Mouse (Mus musculus): ENCODE data around the gene Snap91. TPM values are rescaled to one million over a fixed set of nuclear protein-coding genes. Genes with fewer than 3 reads are reported as not detected.

Snap91 gene
- 20.6 and 21.3 TPM in 2 replicates for polyA plus RNA-seq (2015; fragmentation: Nextera tagmentation; extraction: Ambion mirVana)

DNA sequence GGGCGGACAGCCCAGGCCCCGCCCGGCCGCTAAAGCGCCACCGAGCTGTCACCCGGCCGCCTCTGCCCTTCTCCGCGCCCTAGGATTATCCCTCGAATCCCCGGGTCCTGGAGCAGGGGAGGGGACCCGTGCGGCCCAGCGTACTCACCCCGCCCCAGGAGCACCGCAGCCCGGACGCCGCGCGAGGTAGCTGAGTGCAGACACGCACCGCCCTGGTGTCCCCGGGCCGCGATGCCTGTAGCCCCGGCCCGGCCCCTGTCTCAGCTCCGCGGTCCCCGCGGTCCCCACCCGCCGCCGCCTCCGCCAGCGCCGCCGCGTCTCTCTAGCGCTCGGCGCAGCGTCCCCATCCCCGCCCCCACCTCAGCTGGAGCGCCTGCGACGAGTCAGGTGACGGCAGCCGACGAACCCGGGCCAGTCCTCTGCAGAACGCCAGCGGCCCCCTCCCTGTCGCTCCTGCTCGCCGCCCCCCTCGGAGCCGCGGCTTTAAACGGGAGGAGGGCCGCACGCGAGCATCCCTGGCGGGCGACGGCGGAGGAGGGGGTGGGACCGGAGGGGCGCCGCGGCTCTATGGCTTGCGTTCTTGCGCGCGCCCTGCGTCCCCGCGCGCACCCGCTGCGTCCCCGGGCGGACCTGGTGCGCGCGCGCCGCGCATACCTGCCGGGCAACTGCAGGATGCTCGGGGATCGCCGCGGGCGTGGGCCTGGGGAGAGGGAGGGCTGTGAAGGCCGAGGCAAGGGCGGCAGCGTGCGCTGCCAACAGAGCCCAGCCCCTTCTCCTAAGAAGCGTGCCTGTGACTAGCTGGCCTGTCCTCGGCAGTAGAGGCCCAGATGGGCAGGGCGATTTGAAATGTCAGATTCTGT, at the start of gene Snap91:
Gene Snap91, minus strand, starts transcription at position 542 of the 860 bp plus-strand sequence.
- H3K4me2 ChIP-seq: peak within 1 kb of the TSS; percentile 99
- peak; percentile 89 for ATAC-seq (replicated peaks; ENCODE audit: low FRiP score)
- H3K27me3 ChIP-seq: peaks cover 43% of the 10 kb centered on the region
- under 1% methylated on average over 95 of the region's 104 CpGs for WGBS
- peak within 1 kb of the TSS; percentile 82 for H3K4me3 ChIP-seq (replicated peaks)
- 0 out of 2 replicates have a peak, but pooled peaks cover 2% of the 10 kb centered on the region for H3K9me3 ChIP-seq (replicated peaks)
- H3K9ac ChIP-seq: peak within 1 kb of the TSS; percentile 55
- no peaks in the 10 kb centered on the region for H3K36me3 ChIP-seq
- H3K4me1 ChIP-seq: peaks cover 22% of the 10 kb centered on the region
- H3K27ac ChIP-seq: peak within 1 kb of the TSS; percentile 48; the same call in 1 of the 2 replicates

DNA sequence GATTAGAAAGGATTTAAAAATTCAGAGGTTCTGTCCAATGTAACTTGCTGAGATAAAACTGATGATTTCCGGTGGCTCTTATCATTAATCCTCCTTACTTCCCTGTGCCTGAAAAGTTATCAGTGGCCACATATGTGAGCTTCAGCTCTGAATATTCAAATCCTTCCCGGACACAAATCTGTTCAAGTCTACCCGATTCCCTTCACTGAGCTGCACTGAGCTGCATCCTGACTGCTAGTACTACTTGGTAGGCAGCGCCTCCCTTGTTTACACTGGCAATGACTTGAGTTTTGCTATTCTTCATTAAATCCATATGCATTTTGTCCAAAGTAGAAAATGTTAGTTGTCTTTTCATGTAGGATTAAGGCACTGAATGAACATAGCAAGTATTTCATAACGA, 46.1 kb upstream of the Snap91 start:
- Histone ChIP-seq H3K36me3 (no peaks in the 10 kb centered on the region), H3K27me3 (no peaks in the 10 kb centered on the region), H3K4me1 (peaks cover 4% of the 10 kb centered on the region; the same call in 1 of the 2 replicates), H3K4me2 (no peak overlapping the region), H3K27ac (no peak overlapping the region), H3K4me3 (replicated peaks) (no peak overlapping the region), H3K9ac (no peak overlapping the region), H3K9me3 (replicated peaks) (no peaks in the 10 kb centered on the region)
- ATAC-seq (replicated peaks; ENCODE audit: low FRiP score): no peak
- 64% methylated on average over 5 of the region's 5 CpGs for WGBS

DNA sequence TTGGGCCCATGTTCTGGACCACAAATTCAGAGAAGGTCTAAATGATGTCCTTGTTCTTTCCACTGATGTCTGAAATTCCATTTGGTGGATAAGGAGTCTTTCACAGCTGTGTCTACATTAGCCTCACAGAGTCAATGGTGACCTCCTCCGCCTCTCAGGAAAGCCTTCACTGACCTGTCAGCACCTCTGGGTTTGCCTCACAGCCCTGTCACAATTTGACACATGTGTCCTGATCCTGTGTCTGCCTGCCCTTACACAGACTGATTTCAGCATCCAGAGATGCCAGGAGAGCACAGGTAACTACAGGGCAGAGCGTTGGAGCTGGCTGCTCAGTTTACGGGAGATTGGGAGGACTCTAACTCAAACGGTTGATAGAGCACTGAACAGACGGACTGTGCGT, 45.2 kb upstream of the Snap91 start:
- 61% methylated on average over 6 of the region's 6 CpGs for WGBS

DNA sequence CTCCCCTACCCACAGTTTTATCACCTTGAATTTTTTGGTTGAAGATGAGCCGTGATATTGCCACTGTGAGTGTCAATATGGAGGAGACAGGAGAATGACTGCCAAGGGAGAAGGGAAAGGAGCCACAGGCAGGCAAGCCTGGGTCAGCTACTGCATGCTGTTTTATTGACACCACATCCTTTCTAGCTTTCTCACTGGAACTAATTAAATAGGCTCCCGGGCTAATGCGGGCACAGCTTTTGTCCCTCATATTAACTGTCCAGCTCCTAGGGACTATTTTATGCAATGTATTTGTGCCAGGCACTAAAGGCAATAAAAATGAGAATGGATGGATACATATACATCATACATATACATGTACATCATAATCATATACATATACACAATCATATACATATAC, 42.0 kb upstream of the Snap91 start:
- Histone ChIP-seq H3K4me1 (no peaks in the 10 kb centered on the region), H3K36me3 (no peaks in the 10 kb centered on the region), H3K9ac (no peak overlapping the region), H3K27me3 (no peaks in the 10 kb centered on the region), H3K27ac (no peak overlapping the region), H3K9me3 (replicated peaks) (no peaks in the 10 kb centered on the region), H3K4me3 (replicated peaks) (no peak overlapping the region), H3K4me2 (no peak overlapping the region)
- WGBS: 53% methylated on average over 3 of the region's 3 CpGs
- no peak for ATAC-seq (replicated peaks; ENCODE audit: low FRiP score)

More for the DNA sequence above, 45.2 kb upstream of the Snap91 start:
- no peaks in the 10 kb centered on the region for H3K36me3 ChIP-seq
- H3K4me3 ChIP-seq (replicated peaks): no peak overlapping the region
- H3K9ac ChIP-seq: no peak overlapping the region
- H3K9me3 ChIP-seq (replicated peaks): no peaks in the 10 kb centered on the region
- no peaks in the 10 kb centered on the region for H3K4me1 ChIP-seq
- 0 out of 2 replicates have a peak, but pooled peaks have one; percentile 26 for ATAC-seq (replicated peaks; ENCODE audit: low FRiP score)
- no peak overlapping the region for H3K27ac ChIP-seq
- no peaks in the 10 kb centered on the region for H3K27me3 ChIP-seq
- no peak overlapping the region for H3K4me2 ChIP-seq

DNA sequence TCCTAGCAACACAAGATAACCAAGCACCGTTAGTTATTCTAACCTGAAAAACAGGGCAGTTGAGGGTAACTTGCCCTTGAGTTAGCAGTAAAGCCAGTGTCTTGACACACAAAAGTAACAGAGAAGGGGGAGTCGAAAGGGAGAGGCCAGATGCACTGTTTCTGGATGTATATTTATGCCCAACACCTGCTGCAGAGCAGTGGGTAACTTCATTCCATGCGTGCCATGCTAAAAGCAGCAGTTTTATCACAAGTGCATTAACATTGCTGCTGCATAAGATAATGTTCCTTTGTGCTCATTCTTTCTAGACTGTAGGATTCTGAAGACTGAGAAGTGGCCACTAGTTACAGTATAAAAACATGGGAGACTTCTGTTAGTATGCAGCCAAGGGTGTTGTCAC, 36.1 kb upstream of the Snap91 start:
- no peaks in the 10 kb centered on the region for H3K4me1 ChIP-seq
- no peak overlapping the region for H3K4me3 ChIP-seq (replicated peaks)
- no peak for ATAC-seq (replicated peaks; ENCODE audit: low FRiP score)
- 79% methylated on average over 3 of the region's 3 CpGs for WGBS
- H3K9me3 ChIP-seq (replicated peaks): no peaks in the 10 kb centered on the region
- no peak overlapping the region for H3K9ac ChIP-seq
- no peak overlapping the region for H3K27ac ChIP-seq
- no peaks in the 10 kb centered on the region for H3K27me3 ChIP-seq
- no peaks in the 10 kb centered on the region for H3K36me3 ChIP-seq
- H3K4me2 ChIP-seq: no peak overlapping the region

DNA sequence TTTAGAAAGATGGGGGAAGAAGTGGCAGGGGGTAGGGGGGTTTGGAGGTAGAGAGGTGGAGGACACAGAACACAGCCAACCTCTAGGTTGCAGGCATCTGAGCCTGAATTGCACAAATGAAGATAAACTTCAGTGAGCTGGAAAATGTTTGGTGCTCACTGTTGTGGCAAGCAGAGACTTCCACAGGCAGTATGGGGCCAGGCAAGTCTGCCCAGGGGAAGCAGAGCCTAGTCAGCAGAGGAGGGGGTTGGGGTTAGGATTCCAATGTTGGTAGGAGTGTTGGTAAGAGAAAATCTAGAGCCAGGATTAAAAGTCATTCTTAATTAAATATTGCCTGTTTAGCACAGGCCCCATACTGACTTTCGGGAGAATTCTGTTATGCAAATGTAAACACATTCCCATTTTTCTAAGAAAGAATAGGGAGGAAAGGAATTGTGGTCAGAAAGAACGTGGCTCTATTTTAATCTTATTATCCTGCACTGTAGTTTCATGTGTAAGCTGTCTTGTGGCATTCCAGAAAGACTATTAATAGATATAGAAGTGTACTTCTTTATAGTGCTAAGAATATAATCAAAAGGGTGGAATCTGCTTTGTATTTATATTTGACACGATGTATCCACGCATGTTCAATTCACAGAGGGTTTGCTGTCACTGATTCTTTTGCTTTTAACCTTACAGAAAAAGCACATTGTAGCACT, 19.2 kb upstream of the Snap91 start:
- Histone ChIP-seq H3K36me3 (no peaks in the 10 kb centered on the region), H3K4me3 (replicated peaks) (no peak overlapping the region), H3K9me3 (replicated peaks) (no peaks in the 10 kb centered on the region), H3K27ac (no peak overlapping the region), H3K27me3 (no peaks in the 10 kb centered on the region), H3K4me2 (no peak overlapping the region), H3K9ac (no peak overlapping the region), H3K4me1 (no peaks in the 10 kb centered on the region)
- no peak; the same call in 1 of the 2 replicates for ATAC-seq (replicated peaks; ENCODE audit: low FRiP score)
- WGBS: 75% methylated on average over 4 of the region's 4 CpGs

DNA sequence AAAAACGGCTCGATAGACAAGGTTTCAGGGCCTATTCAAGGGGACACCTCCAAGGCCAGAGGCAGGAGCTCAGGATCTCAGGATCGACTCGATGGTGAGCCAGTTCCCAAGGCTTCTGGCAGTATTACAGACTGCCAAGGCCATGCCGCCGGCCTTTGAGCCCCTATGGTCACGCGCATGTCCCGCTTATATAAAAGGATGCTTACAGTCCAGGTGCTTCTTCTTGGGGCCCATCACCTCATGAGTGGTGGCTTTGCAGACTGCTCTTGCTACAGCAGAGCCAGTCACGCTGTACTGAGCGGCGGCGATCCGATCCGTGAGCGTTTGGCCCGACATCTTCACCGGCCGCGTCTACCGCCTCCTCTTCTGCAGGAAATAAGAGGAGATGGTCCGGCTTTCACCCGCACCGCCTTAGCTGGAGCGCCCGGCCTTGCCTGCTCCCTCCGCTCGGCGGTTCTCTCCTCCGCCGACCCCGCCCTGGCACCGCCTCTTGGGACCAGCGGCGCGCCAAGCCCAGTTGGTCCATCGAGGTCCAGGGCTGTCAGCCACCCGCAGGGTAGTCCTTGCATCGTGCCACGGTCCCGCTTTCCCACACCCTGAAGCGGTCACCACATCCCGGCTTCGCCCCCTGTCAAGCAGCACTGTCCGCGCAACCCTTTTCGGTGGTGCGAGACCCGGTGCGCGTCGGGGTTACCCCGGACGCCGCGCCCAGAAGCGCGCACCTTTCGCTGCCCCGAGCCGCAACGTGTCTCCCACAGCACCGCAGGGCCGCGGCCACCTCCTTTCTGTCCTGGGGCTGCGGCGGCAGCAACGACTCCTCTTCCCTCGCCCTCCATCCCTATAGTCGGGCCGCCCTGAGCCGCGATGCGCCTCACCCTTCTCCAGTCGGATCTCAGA, 990 bp downstream of the Snap91 start:
- Histone ChIP-seq H3K36me3 (no peaks in the 10 kb centered on the region), H3K27ac (peak overlapping the region; percentile 48; the same call in 1 of the 2 replicates), H3K4me2 (peak overlapping the region; percentile 99), H3K4me1 (peaks cover 22% of the 10 kb centered on the region), H3K9me3 (replicated peaks) (no peaks in the 10 kb centered on the region), H3K27me3 (peaks cover 43% of the 10 kb centered on the region), H3K4me3 (replicated peaks) (peak overlapping the region; percentile 82), H3K9ac (peak overlapping the region; percentile 55)
- whole genome bisulfite sequencing: under 1% methylated on average over 75 of the region's 75 CpGs
- ATAC-seq (replicated peaks; ENCODE audit: low FRiP score): peak; percentile 61

DNA sequence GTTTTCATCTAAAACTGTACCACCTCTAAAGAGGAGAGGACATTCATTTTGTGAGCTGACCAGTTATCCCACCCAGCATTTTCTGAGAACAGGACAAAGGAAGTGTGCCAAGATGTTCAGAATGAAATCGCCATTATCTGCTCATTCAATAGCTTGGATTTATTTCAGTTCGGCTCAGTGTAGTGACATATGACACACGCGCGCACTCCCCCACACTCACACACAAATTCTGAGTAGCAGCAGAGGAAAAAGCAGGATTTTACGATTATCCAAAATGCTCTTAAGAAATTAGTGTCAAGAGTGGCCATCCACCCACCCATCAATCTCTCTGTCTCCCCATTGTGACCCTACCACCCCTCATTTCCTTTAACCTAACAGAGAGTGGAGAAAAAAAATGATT, 1.7 kb downstream of the Snap91 start:
- Histone ChIP-seq H3K4me1 (peaks cover 22% of the 10 kb centered on the region), H3K4me3 (replicated peaks) (peak overlapping the region; percentile 82), H3K27ac (no peak overlapping the region), H3K36me3 (no peaks in the 10 kb centered on the region), H3K4me2 (peak overlapping the region; percentile 99), H3K9me3 (replicated peaks) (no peaks in the 10 kb centered on the region), H3K9ac (no peak overlapping the region), H3K27me3 (peaks cover 43% of the 10 kb centered on the region)
- WGBS: 38% methylated on average over 6 of the region's 6 CpGs
- ATAC-seq (replicated peaks; ENCODE audit: low FRiP score): no peak

DNA sequence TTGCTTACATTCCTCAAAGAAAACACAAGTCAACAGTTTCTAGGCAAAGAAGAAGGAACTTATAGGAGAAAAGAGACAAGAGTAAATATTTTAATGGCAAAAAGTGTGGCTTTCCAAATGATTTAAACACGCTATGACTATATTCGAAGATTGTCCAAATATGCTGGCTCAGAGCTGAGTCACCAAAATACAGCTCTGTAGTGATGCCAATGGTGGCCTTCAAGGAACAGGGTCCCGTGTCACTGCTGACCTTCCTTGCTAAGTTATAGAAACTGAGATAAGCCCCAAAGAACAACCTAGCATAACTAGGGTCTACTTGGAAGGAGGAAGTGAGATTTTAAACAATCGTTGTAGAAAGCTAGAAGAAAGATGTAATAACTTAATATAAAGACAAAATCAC, 6.8 kb downstream of the Snap91 start:
- Histone ChIP-seq H3K27me3 (peaks cover 13% of the 10 kb centered on the region), H3K4me3 (replicated peaks) (no peak overlapping the region), H3K9ac (no peak overlapping the region), H3K27ac (no peak overlapping the region), H3K9me3 (replicated peaks) (no peaks in the 10 kb centered on the region), H3K4me2 (no peak overlapping the region), H3K36me3 (no peaks in the 10 kb centered on the region), H3K4me1 (peaks cover under 1% of the 10 kb centered on the region; the same call in 1 of the 2 replicates)
- no peak for ATAC-seq (replicated peaks; ENCODE audit: low FRiP score)
- 82% methylated on average over 4 of the region's 4 CpGs for WGBS

DNA sequence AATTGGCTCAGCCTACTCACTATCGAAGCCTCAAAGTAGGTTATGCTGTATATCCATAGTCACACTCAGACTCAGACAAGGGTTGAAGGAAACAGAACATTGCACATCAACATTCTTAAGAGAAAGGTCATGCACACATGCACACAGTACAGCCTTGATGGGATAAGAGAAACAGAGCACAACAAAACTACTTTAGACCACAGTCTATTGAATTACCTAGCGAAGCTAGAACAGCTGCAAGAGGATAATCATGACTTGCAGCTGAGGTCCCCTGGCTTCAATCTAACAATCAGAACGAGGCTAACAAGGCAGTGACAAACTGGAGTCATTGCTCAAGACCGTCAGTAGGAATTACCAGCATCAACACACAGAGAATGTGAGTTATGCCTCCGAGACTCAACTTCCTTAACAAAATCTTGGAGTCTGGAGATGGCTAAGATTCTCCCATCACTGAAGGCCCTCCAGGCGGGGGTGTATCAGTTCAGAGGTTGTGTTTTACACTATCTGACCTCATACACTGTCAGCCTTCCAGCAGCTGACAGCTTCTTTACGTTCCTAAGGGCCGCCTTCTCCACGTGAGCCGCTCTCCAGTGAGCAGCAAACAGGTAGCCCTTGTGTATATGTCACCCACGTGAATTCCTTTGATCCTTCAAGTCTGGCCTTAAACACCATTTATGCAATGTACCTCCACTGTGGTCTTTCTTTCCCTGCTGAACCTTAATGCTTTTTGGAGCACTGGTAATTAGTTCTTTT, 10.7 kb downstream of the Snap91 start:
- Histone ChIP-seq H3K27me3 (no peaks in the 10 kb centered on the region), H3K4me1 (no peaks in the 10 kb centered on the region), H3K27ac (no peak overlapping the region), H3K9me3 (replicated peaks) (no peaks in the 10 kb centered on the region), H3K9ac (no peak overlapping the region), H3K36me3 (no peaks in the 10 kb centered on the region), H3K4me3 (replicated peaks) (no peak overlapping the region), H3K4me2 (no peak overlapping the region)
- ATAC-seq (replicated peaks; ENCODE audit: low FRiP score): no peak
- 54% methylated on average over 11 of the region's 11 CpGs for WGBS

DNA sequence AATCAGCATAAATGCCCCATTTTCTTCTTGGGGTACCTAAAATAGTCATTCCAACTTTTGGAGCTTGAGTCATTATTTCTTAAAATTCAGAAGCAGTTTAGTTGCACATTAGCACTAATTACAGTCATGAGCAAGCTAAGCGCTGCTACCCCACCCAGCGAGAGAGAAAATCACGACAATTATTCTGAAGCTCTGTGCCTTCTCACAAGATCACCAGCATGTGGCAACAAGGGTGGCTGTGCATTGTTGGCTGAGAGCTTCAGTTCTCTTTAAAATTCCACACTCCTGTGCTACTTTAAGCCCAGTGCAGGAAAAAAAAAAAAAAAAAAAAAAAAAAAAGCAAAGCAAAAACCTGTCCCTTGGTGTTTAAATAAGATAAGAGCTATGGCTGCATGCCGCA, 22.4 kb downstream of the Snap91 start:
- Histone ChIP-seq H3K27me3 (no peaks in the 10 kb centered on the region), H3K36me3 (no peaks in the 10 kb centered on the region), H3K9me3 (replicated peaks) (no peaks in the 10 kb centered on the region), H3K4me3 (replicated peaks) (no peak overlapping the region), H3K27ac (no peak overlapping the region), H3K9ac (no peak overlapping the region), H3K4me1 (no peaks in the 10 kb centered on the region), H3K4me2 (no peak overlapping the region)
- 89% methylated on average over 4 of the region's 4 CpGs for WGBS
- ATAC-seq (replicated peaks; ENCODE audit: low FRiP score): no peak

All from kidney, embryonic 15.5 days (tissue).